Mouse (Mus musculus) C2C12 (cell line): Measurements from ENCODE around the gene Olfr1359. TPM values are rescaled to one million over a fixed set of nuclear protein-coding genes. Genes with fewer than 3 reads are reported as not detected.
A peak's percentile ranks its signal among the peaks of the same experiment; 100 is the strongest.
"Not testable (repeated sequence)": the region's sequence is repeated elsewhere in the genome, so short reads cannot be mapped to it uniquely, and the experiment has no call there.

Experiments
- H3K27me3 ChIP-seq: one replicate; pipeline ENCODE4 v1.6.1; 2011; ENCODE audit not compliant: control insufficient read depth, insufficient read depth, insufficient read length
- H3K36me3 ChIP-seq: one replicate; pipeline ENCODE4 v1.6.1; 2011; ENCODE audit not compliant: control insufficient read depth, insufficient read depth
- H3K4me3 ChIP-seq: one replicate; pipeline ENCODE4 v1.5.1; 2011; ENCODE audit warnings: mild to moderate bottlenecking, control low read depth; ENCODE audit not compliant: poor library complexity, insufficient read depth, severe bottlenecking
- H3K79me2 ChIP-seq: one replicate; pipeline ENCODE4 v1.6.1; 2011; ENCODE audit not compliant: control insufficient read depth, insufficient read depth
- H3K79me3 ChIP-seq: one replicate; pipeline ENCODE4 v1.6.1; 2011; ENCODE audit warnings: low read depth, control low read depth
- H3ac ChIP-seq: one replicate; pipeline ENCODE3; 2011; ENCODE audit warnings: low read depth; ENCODE audit not compliant: control insufficient read depth, insufficient read length
- CEBPB ChIP-seq: IDR thresholded peaks from one replicate; pipeline ENCODE4 v1.6.1; 2011; ENCODE audit warnings: low read depth, mild to moderate bottlenecking, control low read depth, moderate library complexity
- CTCF ChIP-seq: IDR thresholded peaks from one replicate; pipeline ENCODE4 v1.5.1; 2011; ENCODE audit not compliant: control insufficient read depth, insufficient read depth, insufficient read length
- FOSL1 ChIP-seq: IDR thresholded peaks from one replicate; pipeline ENCODE4 v1.8.0; 2011; ENCODE audit warnings: mild to moderate bottlenecking, low read length; ENCODE audit not compliant: poor library complexity, insufficient read depth, severe bottlenecking
- MAX ChIP-seq: IDR thresholded peaks from one replicate; pipeline ENCODE4 v1.6.1; 2011; ENCODE audit warnings: mild to moderate bottlenecking, control low read depth
- MYOD1 ChIP-seq: IDR thresholded peaks from one replicate; pipeline ENCODE4 v1.6.1; 2011; ENCODE audit warnings: low read depth; ENCODE audit not compliant: control insufficient read depth, insufficient read length
- MYOG ChIP-seq: IDR thresholded peaks from one replicate; pipeline ENCODE4 v1.6.1; 2011; ENCODE audit not compliant: control insufficient read depth, insufficient read length; ENCODE audit errors: extremely low read depth
- USF1 ChIP-seq: IDR thresholded peaks from one replicate; pipeline ENCODE4 v1.6.1; 2011; ENCODE audit warnings: low read depth, mild to moderate bottlenecking, control low read depth, moderate library complexity
- polyA plus RNA-seq: library from polyadenylated mRNA; unstranded; fragments of >200 nt; fragmentation: generic; extraction: Trizol; gene quantifications from one replicate; pipeline ENCODE4 v1.2.1, GENCODE M21; 2012; ENCODE audit warnings: missing spikeins

The Olfr1359 gene
- polyA plus RNA-seq, 1 experiment = not detected

DNA sequence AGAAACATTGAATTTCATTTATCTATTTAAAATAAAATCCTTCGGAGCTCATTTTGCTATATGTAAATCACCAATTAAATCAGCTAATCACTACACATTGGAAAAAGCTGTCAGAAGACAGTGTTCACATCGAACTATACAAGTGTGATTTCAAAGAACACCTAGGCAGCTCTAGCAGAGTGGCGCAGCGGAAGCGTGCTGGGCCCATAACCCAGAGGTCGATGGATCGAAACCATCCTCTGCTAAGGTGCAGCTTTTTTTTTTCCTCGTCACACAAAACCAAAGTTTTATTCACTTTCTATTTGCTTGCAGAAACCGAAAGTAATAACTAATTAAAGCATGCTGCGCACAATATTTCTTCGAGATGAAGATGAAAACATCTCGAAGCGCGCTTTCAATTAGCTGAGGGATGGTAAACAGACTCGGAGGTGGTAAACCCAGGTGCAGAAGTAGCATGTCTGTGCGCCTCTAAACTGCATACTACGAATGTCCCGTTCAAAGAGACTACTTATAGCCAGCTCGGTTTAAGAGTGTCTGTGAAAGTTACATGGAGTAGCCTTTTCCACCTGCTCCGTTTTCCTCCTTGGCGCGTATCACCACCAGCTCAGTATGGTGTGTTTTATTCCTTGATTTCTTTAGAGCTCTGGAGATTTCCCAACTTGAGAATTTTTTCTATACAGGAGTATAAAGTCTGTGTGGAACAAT is 13.1 kb downstream of the Olfr1359 start:
- no peaks in the 10 kb centered on the region for H3K27me3 ChIP-seq

DNA sequence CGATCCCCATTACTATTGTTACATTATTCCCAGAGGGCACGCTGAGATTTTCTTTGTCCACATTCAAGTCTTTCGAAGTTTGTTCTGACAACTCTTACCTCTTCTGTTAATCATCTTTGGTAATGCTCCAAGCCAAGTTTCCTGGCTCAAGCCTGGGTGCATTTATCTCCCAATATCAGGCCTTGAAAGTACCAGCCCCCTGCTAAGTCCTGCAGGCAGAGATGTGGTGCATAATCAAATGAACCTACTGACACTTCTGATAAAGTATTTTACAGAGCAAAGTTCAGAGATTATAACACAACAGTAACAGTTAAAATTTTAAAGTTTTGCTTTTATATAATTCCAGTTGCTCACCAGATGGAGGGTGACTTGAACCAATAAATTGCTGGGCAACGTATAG is 13.8 kb downstream of the Olfr1359 start:
- no peak for TF ChIP-seq USF1
- H3K36me3 ChIP-seq = no peaks in the 10 kb centered on the region
- H3ac ChIP-seq = no peak overlapping the region
- H3K4me3 ChIP-seq = no peak overlapping the region
- no peaks in the 10 kb centered on the region for H3K79me2 ChIP-seq
- H3K27me3 ChIP-seq = no peaks in the 10 kb centered on the region
- no peaks in the 10 kb centered on the region for H3K79me3 ChIP-seq

More for the DNA sequence above, 13.1 kb downstream of the Olfr1359 start:
- Histone ChIP-seq H3K36me3 (no peaks in the 10 kb centered on the region), H3K4me3 (peak overlapping the region; percentile 26), H3ac (peak overlapping the region; percentile 20), H3K79me3 (no peaks in the 10 kb centered on the region), H3K79me2 (no peaks in the 10 kb centered on the region)
- TF ChIP-seq USF1 (no peak), MYOD1 (no peak), FOSL1 (no peak), CEBPB (no peak), CTCF (no peak), MAX (no peak), MYOG (no peak)

DNA sequence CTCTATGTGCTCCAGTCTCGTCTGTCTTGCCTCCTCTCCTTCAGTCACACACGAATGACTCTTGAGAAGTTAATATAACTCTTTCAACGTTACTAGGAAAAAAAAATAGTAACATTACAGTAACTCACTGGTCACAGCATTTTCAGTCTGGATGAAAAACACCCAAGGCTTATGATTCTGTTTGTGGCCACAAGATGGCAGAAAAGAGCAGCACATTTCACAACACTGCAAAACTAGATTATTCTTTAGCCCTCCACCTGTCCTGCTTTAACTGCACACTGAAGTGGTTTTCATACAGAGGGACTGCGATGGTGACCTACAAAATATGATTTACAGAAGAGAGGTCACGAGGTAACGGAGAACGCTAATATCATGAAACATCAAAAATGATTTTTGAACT is 16.8 kb downstream of the Olfr1359 start:
- H3K36me3 ChIP-seq = no peaks in the 10 kb centered on the region
- H3K79me3 ChIP-seq = no peaks in the 10 kb centered on the region
- H3ac ChIP-seq = no peak overlapping the region
- no peak overlapping the region for H3K4me3 ChIP-seq
- TF ChIP-seq CTCF = peak; percentile 53
- TF ChIP-seq CEBPB = peak; percentile 91
- TF ChIP-seq USF1 = no peak
- TF ChIP-seq MYOD1 = peak; percentile 15
- TF ChIP-seq MYOG = no peak
- H3K27me3 ChIP-seq = no peaks in the 10 kb centered on the region
- H3K79me2 ChIP-seq = no peaks in the 10 kb centered on the region

DNA sequence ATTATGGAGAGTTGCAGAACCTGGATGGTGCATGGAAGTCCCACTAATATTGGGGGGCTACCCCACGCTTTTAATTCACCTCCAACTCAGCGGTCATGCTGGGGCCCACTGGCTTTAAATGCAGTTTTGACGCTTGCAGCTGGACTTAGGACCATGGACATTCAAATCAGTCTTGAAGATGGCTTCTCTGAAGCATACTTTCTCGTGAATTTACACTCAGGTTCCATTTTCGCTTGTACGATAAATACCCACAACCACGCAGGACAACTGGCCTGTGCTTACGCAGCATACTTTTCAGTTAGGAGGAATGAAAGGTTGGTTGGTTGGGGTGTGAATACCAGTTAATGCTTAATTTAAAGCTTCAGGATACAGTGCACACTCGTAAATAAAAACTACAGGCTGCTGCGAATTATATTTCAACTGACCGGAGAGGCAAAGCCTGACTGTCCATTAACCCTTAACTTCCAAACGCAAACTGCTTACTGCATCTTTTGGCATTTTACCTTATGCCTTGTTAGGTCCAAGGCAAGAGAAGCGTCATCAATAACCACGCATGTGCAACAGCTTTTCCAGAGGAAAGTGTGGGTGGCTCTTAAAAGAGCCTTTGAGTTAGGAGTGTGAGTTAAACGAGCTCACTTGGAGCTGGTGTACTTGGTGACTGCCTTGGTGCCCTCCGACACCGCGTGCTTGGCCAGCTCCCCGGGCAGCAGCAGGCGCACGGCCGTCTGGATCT is 17.4 kb downstream of the Olfr1359 start:
- H3K36me3 ChIP-seq = no peaks in the 10 kb centered on the region
- no peaks in the 10 kb centered on the region for H3K79me2 ChIP-seq
- no peak overlapping the region for H3K4me3 ChIP-seq
- TF ChIP-seq USF1 (no peak), MAX (no peak), FOSL1 (no peak), CTCF (no peak), MYOD1 (no peak), CEBPB (no peak), MYOG (no peak)
- H3K27me3 ChIP-seq = no peaks in the 10 kb centered on the region
- no peaks in the 10 kb centered on the region for H3K79me3 ChIP-seq
- H3ac ChIP-seq = peak overlapping the region; percentile 49

DNA sequence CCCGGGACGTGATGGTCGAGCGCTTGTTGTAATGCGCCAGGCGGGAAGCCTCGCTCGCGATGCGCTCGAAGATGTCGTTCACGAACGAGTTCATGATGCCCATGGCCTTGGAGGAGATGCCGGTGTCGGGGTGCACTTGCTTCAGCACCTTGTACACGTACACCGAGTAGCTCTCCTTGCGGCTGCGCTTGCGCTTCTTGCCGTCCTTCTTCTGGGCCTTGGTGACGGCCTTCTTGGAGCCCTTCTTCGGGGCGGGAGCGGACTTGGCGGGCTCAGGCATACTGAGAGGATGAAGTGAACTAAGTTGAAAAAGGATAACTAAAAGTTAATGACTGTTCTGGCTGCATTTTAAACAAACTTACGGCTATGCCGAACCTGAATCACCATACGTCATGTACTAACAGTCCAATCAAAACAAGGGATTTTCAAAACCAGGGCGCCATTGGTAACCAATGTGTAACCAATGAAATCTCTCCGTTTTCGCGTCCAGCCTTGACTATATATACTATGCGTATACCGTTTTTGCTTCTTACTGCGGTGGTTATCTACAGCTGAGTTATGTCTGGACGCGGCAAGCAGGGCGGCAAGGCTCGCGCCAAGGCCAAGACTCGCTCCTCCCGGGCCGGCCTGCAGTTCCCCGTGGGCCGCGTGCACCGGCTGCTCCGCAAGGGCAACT is 18.1 kb downstream of the Olfr1359 start, which contains the start of the genes Hist1h2bl and Hist1h2ai:
TSS of gene Hist1h2bl (minus strand) at position 280 of the 676 bp plus-strand sequence.
TSS of gene Hist1h2ai (plus strand) at position 559 of the 676 bp plus-strand sequence.
- H3K79me2 ChIP-seq, H3K27me3 ChIP-seq, H3K79me3 ChIP-seq, H3K36me3 ChIP-seq: not testable (repeated sequence)
- peak within 1 kb of the TSS; percentile 53 for H3ac ChIP-seq
- H3K4me3 ChIP-seq = peak within 1 kb of the TSS; percentile 32

DNA sequence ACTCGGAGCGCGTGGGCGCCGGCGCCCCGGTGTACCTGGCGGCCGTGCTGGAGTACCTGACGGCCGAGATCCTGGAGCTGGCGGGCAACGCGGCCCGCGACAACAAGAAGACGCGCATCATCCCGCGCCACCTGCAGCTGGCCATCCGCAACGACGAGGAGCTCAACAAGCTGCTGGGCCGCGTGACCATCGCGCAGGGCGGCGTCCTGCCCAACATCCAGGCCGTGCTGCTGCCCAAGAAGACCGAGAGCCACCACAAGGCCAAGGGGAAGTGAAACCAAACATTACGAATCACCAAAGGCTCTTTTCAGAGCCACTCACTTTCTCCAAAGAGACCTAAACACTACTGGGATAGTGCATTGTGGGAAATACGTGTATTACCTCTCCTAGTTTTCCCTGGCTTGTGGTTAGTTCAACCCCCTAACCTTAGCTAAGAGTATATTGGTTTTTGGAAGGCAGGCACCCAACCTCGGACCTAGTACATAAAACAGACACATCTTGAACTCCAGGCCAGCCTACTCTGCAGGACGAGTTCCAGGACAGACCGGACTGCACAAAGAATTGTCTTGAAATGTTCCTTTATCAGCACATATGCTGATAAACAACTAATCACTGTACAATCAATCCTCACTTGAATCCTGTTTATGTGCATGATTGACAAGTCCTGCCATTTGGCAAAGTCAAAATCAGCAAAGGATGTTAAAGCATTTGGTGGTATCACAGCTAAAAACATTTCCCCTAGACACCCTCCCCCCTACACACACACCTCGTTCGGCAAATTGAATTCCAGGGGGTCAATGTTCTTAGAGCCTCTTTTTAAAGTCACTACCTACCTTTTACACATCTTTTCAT is 18.9 kb downstream of the Olfr1359 start:
- H3K79me3 ChIP-seq, H3K36me3 ChIP-seq, H3K27me3 ChIP-seq, H3K79me2 ChIP-seq: not testable (repeated sequence)
- Histone ChIP-seq H3K4me3 (peak overlapping the region; percentile 32), H3ac (peak overlapping the region; percentile 53)

DNA sequence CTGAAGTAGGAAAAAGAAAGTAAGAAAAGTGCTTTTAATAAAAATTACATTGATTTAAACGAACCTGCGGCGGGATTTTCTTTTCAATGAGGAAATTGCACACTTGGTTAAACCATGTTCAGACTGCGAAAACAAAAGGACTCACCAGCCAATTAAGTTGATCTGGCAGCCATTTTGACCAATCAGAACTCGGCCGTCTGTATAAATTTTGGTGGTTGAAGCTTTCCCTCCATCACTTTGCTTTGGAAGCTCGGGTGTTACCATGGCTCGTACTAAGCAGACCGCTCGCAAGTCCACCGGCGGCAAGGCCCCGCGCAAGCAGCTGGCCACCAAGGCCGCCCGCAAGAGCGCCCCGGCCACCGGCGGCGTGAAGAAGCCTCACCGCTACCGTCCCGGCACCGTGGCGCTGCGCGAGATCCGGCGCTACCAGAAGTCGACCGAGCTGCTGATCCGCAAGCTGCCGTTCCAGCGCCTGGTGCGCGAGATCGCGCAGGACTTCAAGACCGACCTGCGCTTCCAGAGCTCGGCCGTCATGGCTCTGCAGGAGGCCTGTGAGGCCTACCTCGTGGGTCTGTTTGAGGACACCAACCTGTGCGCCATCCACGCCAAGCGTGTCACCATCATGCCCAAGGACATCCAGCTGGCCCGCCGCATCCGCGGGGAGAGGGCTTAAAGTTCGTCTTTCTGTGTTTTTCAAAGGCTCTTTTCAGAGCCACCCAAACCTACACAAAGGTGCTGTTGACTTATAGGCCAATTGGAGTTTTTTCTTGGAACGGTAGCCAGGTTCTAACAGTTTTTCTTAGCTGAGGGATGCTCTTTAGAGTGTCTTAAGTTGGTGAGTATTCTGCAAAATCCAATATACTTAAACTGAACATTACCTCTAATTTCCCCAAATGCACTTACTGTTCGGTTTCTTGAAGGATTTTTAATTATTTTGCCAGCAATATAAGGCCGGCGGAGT is 19.8 kb downstream of the Olfr1359 start, which contains the start of gene Hist1h3h:
TSS of gene Hist1h3h (plus strand) at position 263 of the 961 bp plus-strand sequence.
- Histone ChIP-seq H3K4me3 (peak within 1 kb of the TSS; percentile 32), H3ac (peak within 1 kb of the TSS; percentile 57)
- H3K36me3 ChIP-seq, H3K79me2 ChIP-seq, H3K79me3 ChIP-seq, H3K27me3 ChIP-seq: not testable (repeated sequence)
